Mouse (Mus musculus) embryonic facial prominence, embryonic 11.5 days (tissue): ENCODE measurements around the gene Rnf222. TPM values are rescaled to one million over a fixed set of nuclear protein-coding genes. Genes with fewer than 3 reads are reported as not detected.

Source experiments
- ATAC-seq: fragments of 200-750 bp; cut with Nextera tagmentation; replicated peaks from 2 replicates; pipeline ENCODE4 v1.8.0; 2017; ENCODE audit warnings: low read depth; ENCODE audit not compliant: insufficient number of reproducible peaks, low FRiP score, low TSS enrichment
- DNase-seq: peaks from one replicate; pipeline ENCODE4 v3.0.0-alpha.2; 2015; ENCODE audit warnings: low spot score
- H3K27ac ChIP-seq: fragments of 300-500 bp; sonication (generic); replicated peaks from 2 replicates; pipeline ENCODE4 v1.5.1; 2014; ENCODE audit warnings: mild to moderate bottlenecking, low read depth, low read length, control low read depth
- H3K27me3 ChIP-seq: fragments of 300-500 bp; sonication (generic); 2 replicates; pipeline ENCODE4 v1.6.1; 2014; ENCODE audit warnings: mild to moderate bottlenecking, low read length, moderate library complexity, mixed read lengths; ENCODE audit not compliant: control insufficient read depth, insufficient read depth
- H3K36me3 ChIP-seq: fragments of 300-500 bp; sonication (generic); replicated peaks from 2 replicates; pipeline ENCODE4 v1.6.1; 2014; ENCODE audit warnings: low read depth, mild to moderate bottlenecking, low read length, moderate library complexity, mixed read lengths; ENCODE audit not compliant: control insufficient read depth, insufficient read depth
- H3K4me1 ChIP-seq: fragments of 300-500 bp; sonication (generic); 2 replicates; pipeline ENCODE4 v1.6.1; 2014; ENCODE audit warnings: low read length, mixed read lengths; ENCODE audit not compliant: control insufficient read depth, insufficient read depth
- H3K4me2 ChIP-seq: fragments of 300-500 bp; sonication (generic); 2 replicates; pipeline ENCODE4 v1.6.1; 2014; ENCODE audit warnings: low read depth, mild to moderate bottlenecking, control low read depth, low read length, moderate library complexity
- H3K4me3 ChIP-seq: fragments of 300-500 bp; sonication (generic); 2 replicates; pipeline ENCODE4 v1.5.1; 2014; ENCODE audit warnings: low read depth, low read length, control low read depth
- H3K9ac ChIP-seq: fragments of 300-500 bp; sonication (generic); replicated peaks from 2 replicates; pipeline ENCODE4 v1.6.1; 2014; ENCODE audit warnings: mild to moderate bottlenecking, control low read depth, low read length
- H3K9me3 ChIP-seq: fragments of 300-500 bp; sonication (generic); replicated peaks from 2 replicates; pipeline ENCODE4 v1.6.1; 2016; ENCODE audit warnings: mild to moderate bottlenecking, low read length, inconsistent platforms, mixed read lengths; ENCODE audit not compliant: control insufficient read depth
- WGBS: fragments of 180-500 bp; shearing (Covaris S2); extraction: QIAGEN DNeasy Blood & Tissue Kit; methylation state at CpG from one replicate; pipeline ENCODE4 v1.1.7; 2014; 5-methylcytosine and 5-hydroxymethylcytosine counted together
- polyA plus RNA-seq: library from polyadenylated mRNA; unstranded; fragments of >200 nt; fragmentation: Nextera tagmentation; extraction: Ambion mirVana; gene quantifications from 2 replicates; pipeline ENCODE4 v1.2.1, GENCODE M21; 2014

The Rnf222 gene
- polyA plus RNA-seq, 1 experiment from 2014 or later, result 0.11 TPM

DNA sequence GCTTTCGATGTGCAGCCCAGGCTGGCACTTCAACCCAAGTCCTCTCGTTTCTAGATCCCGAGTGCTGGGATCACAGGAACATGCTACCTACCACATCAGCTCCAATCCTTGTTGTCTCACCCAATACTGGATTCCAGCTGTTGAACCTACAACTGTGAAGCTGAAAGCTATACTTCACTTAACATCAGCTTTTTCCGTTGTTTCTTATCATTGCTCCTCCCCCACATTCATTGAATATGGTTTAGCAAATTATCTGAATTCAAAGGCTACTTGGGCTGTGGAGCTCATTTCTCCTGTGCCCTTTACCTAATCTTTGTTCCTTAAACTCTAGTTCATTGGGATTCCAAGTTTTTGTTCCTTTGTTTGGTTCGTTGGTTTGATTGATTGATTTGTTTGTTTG is 9.5 kb upstream of the Rnf222 start:
- no peaks in the 10 kb centered on the region for H3K36me3 ChIP-seq
- H3K27ac ChIP-seq, result no peak overlapping the region
- no peaks in the 10 kb centered on the region for H3K4me1 ChIP-seq
- H3K9ac ChIP-seq, result no peak overlapping the region
- H3K4me3 ChIP-seq, result no peak overlapping the region
- H3K27me3 ChIP-seq, result no peaks in the 10 kb centered on the region
- DNase-seq, result no peak
- no peaks in the 10 kb centered on the region for H3K9me3 ChIP-seq
- WGBS, result 86% methylated on average over 5 of the region's 5 CpGs
- H3K4me2 ChIP-seq, result no peak overlapping the region
- ATAC-seq, result no peak

DNA sequence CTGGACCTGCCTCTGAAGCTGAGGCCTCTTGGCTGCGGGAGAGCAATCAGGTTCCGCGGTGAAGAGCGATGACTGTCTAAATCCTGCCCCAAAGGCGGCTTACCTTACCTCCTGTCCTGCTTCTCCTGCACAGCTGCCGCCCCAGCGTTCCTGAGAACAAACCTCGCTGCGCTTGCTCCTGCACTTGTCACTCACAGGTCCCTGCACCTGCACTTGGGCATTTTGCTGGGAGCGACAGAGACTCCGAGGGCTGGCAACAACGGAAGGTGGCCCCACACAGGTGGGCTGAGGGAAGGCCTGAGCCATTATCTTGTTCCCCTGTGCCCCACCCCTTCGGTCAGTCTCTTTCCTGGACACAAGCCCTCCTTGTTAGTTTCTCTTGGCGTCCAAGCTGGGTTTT is 6.2 kb upstream of the Rnf222 start:
- ATAC-seq (no peak), DNase-seq (no peak)
- Histone ChIP-seq H3K4me3 (no peak overlapping the region), H3K27ac (no peak overlapping the region), H3K27me3 (no peaks in the 10 kb centered on the region), H3K9ac (no peak overlapping the region), H3K4me2 (no peak overlapping the region), H3K9me3 (no peaks in the 10 kb centered on the region), H3K36me3 (no peaks in the 10 kb centered on the region), H3K4me1 (no peaks in the 10 kb centered on the region)
- WGBS, result 18% methylated on average over 14 of the region's 14 CpGs

DNA sequence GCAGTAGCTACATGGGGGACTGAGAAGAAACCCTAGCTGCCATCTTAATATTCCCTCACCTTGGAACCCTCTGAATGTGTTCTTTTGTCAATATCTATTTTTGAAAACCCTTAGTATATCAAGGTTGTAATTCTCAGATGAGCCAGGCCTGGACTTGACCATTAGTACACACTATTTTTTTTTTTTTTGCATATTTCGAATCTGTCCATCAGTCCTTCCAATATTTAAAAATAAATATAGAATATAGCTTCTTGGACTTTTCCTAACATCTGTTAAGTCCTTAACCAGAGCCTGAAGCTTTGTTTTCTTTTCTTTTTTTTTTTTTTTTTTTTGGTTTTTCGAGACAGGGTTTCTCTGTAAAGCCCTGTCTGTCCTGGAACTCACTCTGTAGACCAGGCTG is 4.5 kb upstream of the Rnf222 start:
- no peak overlapping the region for H3K4me3 ChIP-seq
- H3K27me3 ChIP-seq, result no peaks in the 10 kb centered on the region
- DNase-seq, result no peak
- ATAC-seq, result no peak
- H3K9me3 ChIP-seq, result no peaks in the 10 kb centered on the region
- 77% methylated on average over 2 of the region's 2 CpGs for WGBS
- H3K9ac ChIP-seq, result no peak overlapping the region
- no peaks in the 10 kb centered on the region for H3K4me1 ChIP-seq
- H3K36me3 ChIP-seq, result no peaks in the 10 kb centered on the region
- no peak overlapping the region for H3K4me2 ChIP-seq
- H3K27ac ChIP-seq, result no peak overlapping the region

DNA sequence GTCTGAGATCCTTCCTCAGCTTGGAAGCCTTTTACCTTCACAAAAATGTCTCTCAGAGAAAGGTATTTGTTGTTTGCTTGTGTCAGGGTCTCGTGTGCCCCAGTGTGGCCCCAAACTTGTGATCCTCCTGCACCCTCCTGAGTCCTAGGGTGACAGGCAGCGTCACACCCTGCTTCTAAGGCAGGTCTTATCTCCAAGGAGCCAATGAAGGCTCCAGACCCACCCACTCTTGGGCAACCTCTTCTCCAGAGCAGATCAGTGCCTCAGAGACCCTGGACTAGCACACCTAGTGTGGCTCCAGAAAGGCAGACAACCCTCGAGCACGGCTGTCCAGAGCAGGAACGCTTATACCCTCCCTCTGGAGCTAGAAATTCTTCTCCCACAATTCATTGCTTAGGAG is 4.0 kb upstream of the Rnf222 start:
- Histone ChIP-seq H3K27ac (no peak overlapping the region), H3K27me3 (no peaks in the 10 kb centered on the region), H3K9ac (no peak overlapping the region), H3K9me3 (no peaks in the 10 kb centered on the region), H3K4me3 (no peak overlapping the region), H3K4me2 (no peak overlapping the region), H3K36me3 (no peaks in the 10 kb centered on the region), H3K4me1 (no peaks in the 10 kb centered on the region)
- ATAC-seq (no peak), DNase-seq (no peak)
- WGBS, result 69% methylated on average over 5 of the region's 5 CpGs

DNA sequence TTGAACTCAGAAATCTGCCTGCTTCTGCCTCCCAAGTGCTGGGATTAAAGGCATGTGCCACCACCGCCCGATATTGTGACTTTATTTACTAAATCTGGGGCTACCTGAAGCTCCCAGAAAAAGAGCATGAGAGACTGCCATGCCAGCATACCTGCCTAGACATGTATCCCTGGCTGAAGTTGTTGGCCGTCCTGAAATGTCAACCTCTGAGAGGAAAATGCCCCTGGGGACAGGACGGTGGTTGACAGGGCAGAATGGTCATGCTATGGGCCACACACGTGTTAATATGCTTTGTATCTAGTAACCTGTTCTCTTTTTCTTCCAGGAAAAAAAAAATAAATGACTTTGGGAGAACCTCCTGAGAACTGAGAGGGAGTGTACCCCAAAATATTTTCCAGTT is 2.3 kb upstream of the Rnf222 start:
- Histone ChIP-seq H3K4me1 (no peaks in the 10 kb centered on the region), H3K27ac (no peak overlapping the region), H3K4me3 (no peak overlapping the region), H3K9me3 (no peaks in the 10 kb centered on the region), H3K4me2 (no peak overlapping the region), H3K9ac (no peak overlapping the region), H3K27me3 (no peaks in the 10 kb centered on the region), H3K36me3 (no peaks in the 10 kb centered on the region)
- WGBS, result 68% methylated on average over 5 of the region's 5 CpGs
- ATAC-seq (no peak), DNase-seq (no peak)

DNA sequence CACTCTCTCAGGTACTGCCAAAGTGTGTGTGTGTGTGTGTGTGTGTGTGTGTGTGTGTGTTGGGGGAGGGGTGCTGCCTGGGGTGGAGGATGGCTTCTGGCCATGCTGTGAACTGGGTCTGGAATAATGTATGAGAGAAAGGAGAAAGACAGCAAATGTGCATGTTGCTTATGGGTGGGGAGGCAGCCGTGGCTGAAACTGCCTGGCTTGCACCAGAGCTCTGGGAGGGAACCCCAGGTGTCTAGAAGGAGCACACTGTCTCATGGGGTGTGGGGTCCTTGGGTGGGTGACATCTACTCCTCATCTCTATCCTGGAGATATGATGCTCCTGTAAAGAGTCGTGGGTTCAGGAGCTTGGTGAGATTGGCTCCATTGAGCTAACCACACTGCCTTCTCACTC is 300 bp downstream of the Rnf222 start:
- Histone ChIP-seq H3K4me3 (no peak overlapping the region), H3K27ac (no peak overlapping the region), H3K9me3 (no peaks in the 10 kb centered on the region), H3K4me1 (no peaks in the 10 kb centered on the region), H3K27me3 (no peaks in the 10 kb centered on the region), H3K9ac (no peak overlapping the region), H3K4me2 (no peak overlapping the region), H3K36me3 (no peaks in the 10 kb centered on the region)
- DNase-seq, result no peak
- no peak for ATAC-seq
- WGBS, result 84% methylated on average over 2 of the region's 2 CpGs

DNA sequence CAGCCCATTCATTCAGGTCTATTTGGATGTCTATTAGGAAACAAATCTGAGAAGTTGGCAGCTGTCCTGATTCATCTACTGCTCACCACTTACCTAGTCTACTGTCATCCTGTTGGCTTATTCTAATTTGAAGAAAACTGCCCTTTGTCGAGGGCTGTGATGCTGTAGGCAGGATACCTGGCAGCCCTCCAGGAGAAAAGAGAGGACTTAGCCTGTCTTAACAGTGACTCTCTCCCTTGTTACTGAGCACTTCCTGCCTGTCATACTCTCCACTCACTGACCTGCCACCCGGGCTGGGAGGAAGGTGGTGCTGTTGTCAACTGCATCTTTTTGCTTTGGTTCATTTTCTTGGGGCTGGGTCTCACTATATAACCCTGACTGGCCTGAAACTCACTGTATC is 2.3 kb downstream of the Rnf222 start:
- no peaks in the 10 kb centered on the region for H3K36me3 ChIP-seq
- H3K9ac ChIP-seq, result no peak overlapping the region
- H3K4me2 ChIP-seq, result no peak overlapping the region
- no peak for ATAC-seq
- DNase-seq, result no peak
- WGBS, result 51% methylated on average over 2 of the region's 2 CpGs
- H3K27me3 ChIP-seq, result no peaks in the 10 kb centered on the region
- no peaks in the 10 kb centered on the region for H3K4me1 ChIP-seq
- H3K27ac ChIP-seq, result no peak overlapping the region
- no peaks in the 10 kb centered on the region for H3K9me3 ChIP-seq
- H3K4me3 ChIP-seq, result no peak overlapping the region

DNA sequence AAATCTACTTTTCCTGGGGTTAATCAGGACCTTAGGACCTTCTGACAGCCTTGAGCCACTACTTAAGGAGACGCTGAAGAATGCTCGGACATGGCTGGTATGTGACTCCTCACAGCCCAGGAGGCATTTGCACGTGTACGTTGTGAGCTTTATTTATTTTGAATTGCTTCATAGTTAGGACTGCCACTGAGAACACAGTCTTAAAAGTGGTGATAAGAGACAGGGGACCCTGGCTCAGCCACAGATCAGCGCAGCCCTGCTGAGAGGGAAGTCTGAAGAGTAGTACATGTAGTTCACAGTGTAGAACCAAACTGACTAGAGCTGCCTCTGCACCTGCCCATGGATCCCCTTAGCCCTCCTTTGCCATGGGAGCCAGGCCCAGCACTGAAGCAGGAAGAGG is 3.5 kb downstream of the Rnf222 start:
- Histone ChIP-seq H3K36me3 (no peaks in the 10 kb centered on the region), H3K27ac (no peak overlapping the region), H3K4me3 (no peak overlapping the region), H3K4me1 (no peaks in the 10 kb centered on the region), H3K4me2 (no peak overlapping the region), H3K9ac (no peak overlapping the region), H3K27me3 (no peaks in the 10 kb centered on the region), H3K9me3 (no peaks in the 10 kb centered on the region)
- 78% methylated on average over 5 of the region's 5 CpGs for WGBS
- DNase-seq (no peak), ATAC-seq (no peak)
